Mouse (Mus musculus) limb, embryonic 13.5 days (tissue): ENCODE data around the gene Filip1l. TPM values are rescaled to one million over a fixed set of nuclear protein-coding genes. Genes with fewer than 3 reads are reported as not detected.

Experiments
- ATAC-seq: fragments of 200-750 bp; cut with Nextera tagmentation; 2 replicates; pipeline ENCODE4 v1.8.0; 2017; ENCODE audit warnings: low read depth, moderate number of reproducible peaks, moderate TSS enrichment; ENCODE audit not compliant: low FRiP score
- H3K27ac ChIP-seq: fragments of 300-500 bp; sonication (generic); 2 replicates; pipeline ENCODE4 v1.5.1; 2015; ENCODE audit warnings: inconsistent platforms, mild to moderate bottlenecking, moderate library complexity
- H3K27me3 ChIP-seq: fragments of 300-500 bp; sonication (generic); 2 replicates; pipeline ENCODE4 v1.6.1; 2015; ENCODE audit warnings: mild to moderate bottlenecking, inconsistent platforms
- H3K36me3 ChIP-seq: fragments of 300-500 bp; sonication (generic); 2 replicates; pipeline ENCODE4 v1.6.1; 2015; ENCODE audit warnings: inconsistent platforms, mild to moderate bottlenecking, moderate library complexity
- H3K4me1 ChIP-seq: fragments of 300-500 bp; sonication (generic); 2 replicates; pipeline ENCODE4 v1.6.1; 2015; ENCODE audit warnings: inconsistent platforms
- H3K4me2 ChIP-seq: fragments of 300-500 bp; sonication (generic); replicated peaks from 2 replicates; pipeline ENCODE4 v1.6.1; 2015; ENCODE audit warnings: inconsistent platforms, mild to moderate bottlenecking, moderate library complexity
- H3K4me3 ChIP-seq: fragments of 300-500 bp; sonication (generic); 2 replicates; pipeline ENCODE4 v1.5.1; 2015; ENCODE audit warnings: moderate library complexity, mild to moderate bottlenecking, inconsistent platforms
- H3K9ac ChIP-seq: fragments of 300-500 bp; sonication (generic); 2 replicates; pipeline ENCODE4 v1.6.1; 2015; ENCODE audit warnings: mild to moderate bottlenecking, inconsistent platforms
- H3K9me3 ChIP-seq: fragments of 300-500 bp; sonication (generic); 2 replicates; pipeline ENCODE4 v1.6.1; 2016; ENCODE audit warnings: inconsistent platforms
- WGBS: fragments of 180-500 bp; shearing (Covaris S2); methylation state at CpG from one replicate; pipeline ENCODE4 v1.1.7; 2015; 5-methylcytosine and 5-hydroxymethylcytosine counted together
- polyA plus RNA-seq: library from polyadenylated mRNA; unstranded; fragments of >200 nt; fragmentation: Nextera tagmentation; extraction: Ambion mirVana; gene quantifications from 2 replicates; pipeline ENCODE4 v1.2.1, GENCODE M21; 2015

Gene Filip1l
- polyA plus RNA-seq, 1 experiment from 2014 or later, result 37.3 TPM

DNA sequence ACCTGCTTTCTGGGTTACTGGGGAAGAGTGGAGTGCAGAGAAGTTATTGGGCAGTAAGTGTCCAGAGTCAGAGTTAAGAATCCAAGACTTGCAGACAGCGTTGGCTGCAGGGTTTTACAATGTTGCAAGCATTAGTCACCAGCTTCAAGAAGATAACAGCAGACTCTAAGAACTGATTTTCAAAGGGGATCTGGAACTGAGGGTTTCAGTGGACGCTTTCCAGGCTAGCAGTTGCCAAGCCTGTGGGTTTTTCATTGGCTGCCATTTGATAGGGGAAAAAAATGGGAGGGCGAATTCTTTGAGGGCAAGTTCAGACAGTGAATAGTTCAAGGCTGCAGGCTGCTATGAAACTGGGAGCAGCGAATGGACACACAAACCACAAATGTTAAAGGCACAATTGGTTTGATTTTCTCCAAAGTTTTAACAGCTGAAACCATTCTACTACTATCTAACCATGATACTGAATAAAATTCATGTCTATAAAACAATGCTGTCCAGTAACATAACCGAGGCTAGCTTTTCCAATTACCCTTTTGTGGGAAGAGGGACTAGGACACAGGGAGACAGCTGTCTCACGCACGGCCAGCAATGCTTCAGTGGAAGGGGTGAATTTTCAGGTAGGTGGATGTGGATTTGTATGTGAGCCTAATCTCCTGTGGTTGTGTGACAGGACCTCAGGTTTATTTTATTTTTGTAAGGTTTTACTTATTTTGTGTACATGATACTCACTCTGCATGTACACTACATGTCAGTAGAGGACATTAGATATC, 74.8 kb downstream of the Filip1l start:
- Histone ChIP-seq H3K27ac (no peak overlapping the region), H3K9ac (no peak overlapping the region), H3K4me1 (peaks cover 31% of the 10 kb centered on the region), H3K36me3 (no peaks in the 10 kb centered on the region), H3K4me2 (no peak overlapping the region), H3K9me3 (no peaks in the 10 kb centered on the region), H3K4me3 (no peak overlapping the region), H3K27me3 (no peaks in the 10 kb centered on the region)
- no peak for ATAC-seq
- 57% methylated on average over 7 of the region's 7 CpGs for WGBS

DNA sequence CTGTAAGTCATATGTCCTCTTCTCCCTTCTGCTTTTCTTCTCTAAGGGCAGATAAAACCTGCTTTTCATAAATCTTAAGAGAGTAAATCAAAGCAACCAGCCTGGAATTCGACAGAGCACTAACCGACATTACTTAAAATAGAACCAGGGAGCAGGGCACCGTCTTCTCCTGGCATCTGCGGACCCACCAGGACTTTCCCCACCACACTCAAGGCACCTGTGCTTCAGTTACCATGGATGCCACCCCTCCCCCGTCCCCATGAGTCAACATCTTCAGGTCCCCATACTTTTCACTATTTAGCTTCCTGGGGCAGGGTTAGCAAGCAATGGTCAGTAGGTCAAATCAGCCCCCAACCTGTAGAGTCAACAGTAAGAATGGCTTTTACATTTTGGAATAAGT, 76.1 kb downstream of the Filip1l start:
- H3K9me3 ChIP-seq, result no peaks in the 10 kb centered on the region
- no peak overlapping the region for H3K4me2 ChIP-seq
- H3K36me3 ChIP-seq, result no peaks in the 10 kb centered on the region
- 60% methylated on average over 5 of the region's 5 CpGs for WGBS
- H3K27me3 ChIP-seq, result no peaks in the 10 kb centered on the region
- no peak overlapping the region for H3K9ac ChIP-seq
- no peak overlapping the region; the same call in 1 of the 2 replicates for H3K27ac ChIP-seq
- no peak for ATAC-seq
- H3K4me1 ChIP-seq, result peaks cover 23% of the 10 kb centered on the region
- no peak overlapping the region for H3K4me3 ChIP-seq

DNA sequence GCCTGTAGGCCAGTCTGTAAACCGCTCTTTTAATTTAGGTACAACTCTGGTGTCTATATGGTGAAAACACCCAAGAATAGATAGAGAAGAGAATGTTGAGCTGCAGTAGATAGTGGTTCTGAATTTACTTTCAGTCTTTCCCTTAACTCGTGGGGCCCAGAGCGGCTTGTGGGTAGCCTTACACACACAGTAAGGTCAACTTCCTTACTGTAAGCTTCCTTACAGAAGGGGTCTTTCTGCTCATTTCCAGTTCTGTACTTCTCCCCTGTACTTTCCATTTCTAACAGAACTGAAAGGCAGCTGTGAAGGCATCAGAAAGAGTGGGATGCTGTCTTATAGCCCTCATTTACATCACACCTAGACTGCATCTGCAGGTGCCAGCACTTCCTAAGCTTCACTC, 78.4 kb downstream of the Filip1l start:
- Histone ChIP-seq H3K27ac (no peak overlapping the region), H3K36me3 (no peaks in the 10 kb centered on the region), H3K4me1 (peaks cover 33% of the 10 kb centered on the region), H3K9me3 (no peaks in the 10 kb centered on the region), H3K27me3 (no peaks in the 10 kb centered on the region), H3K4me3 (no peak overlapping the region), H3K4me2 (no peak overlapping the region), H3K9ac (no peak overlapping the region)
- 96% methylated on average over 3 of the region's 3 CpGs for WGBS
- ATAC-seq, result no peak

DNA sequence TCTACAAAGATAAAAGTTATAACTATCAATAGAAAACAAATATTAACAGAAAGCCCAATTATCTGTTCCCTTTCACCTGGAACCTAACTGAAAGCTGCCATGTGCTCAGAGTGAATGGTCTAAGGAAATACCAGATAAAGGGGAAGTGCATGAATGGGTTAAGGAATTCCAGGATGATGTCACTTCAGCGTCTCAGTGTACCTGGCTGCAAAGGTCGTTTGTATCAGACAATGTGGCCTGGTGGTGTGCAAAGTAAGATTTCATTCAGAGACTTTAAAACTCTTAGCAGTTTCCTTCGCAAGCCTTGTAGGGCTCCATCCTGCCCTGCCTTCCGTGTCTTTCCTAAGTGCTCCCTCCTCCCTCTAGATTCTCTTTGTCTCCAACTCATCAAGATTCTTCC, 80.3 kb downstream of the Filip1l start:
- Histone ChIP-seq H3K4me1 (peaks cover 31% of the 10 kb centered on the region), H3K36me3 (no peaks in the 10 kb centered on the region), H3K27ac (no peak overlapping the region), H3K4me3 (no peak overlapping the region), H3K4me2 (no peak overlapping the region), H3K9ac (no peak overlapping the region), H3K27me3 (no peaks in the 10 kb centered on the region), H3K9me3 (no peaks in the 10 kb centered on the region)
- WGBS, result 74% methylated on average over 4 of the region's 4 CpGs
- ATAC-seq, result no peak

DNA sequence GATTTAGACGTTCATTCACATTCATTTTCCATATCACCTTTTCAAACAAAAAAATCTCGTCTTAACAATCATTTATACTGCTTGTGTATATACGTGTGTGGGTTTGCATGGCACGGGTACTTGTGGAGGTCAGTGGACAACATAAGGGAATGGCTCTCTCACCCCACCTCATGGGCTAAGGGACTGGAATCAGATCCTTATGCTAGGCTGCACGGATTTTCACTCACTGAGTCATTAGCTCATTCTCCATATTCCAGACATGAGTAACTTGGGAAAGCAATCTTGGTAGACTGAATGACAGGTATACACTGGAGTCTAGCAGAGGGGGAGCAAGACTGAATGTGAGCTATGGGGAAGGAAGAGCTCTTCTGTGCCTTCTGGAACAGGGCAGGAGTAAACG, 80.8 kb downstream of the Filip1l start:
- 88% methylated on average over 6 of the region's 6 CpGs for WGBS
- H3K9ac ChIP-seq, result no peak overlapping the region

DNA sequence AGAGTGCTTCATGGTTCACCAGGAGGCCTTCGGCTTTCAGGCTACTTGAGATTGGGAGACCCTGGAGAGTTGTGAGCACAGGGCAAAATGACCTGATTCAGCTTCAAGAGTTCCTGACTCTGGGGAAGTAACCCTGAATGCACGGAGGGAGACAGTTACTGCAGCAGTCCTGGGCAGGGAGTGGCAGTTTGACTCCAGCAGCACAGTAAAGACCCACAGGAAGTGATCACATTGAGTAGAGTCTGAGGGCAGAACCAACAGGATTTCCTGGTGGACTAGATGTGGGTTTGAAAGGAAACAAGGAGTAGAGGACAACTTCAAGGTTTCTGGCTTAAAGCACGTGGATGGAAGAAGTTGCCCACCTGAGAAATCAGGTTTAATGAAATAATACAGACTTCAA, 81.7 kb downstream of the Filip1l start:
- Histone ChIP-seq H3K9me3 (no peaks in the 10 kb centered on the region), H3K4me3 (no peak overlapping the region), H3K27ac (no peak overlapping the region), H3K9ac (no peak overlapping the region), H3K27me3 (no peaks in the 10 kb centered on the region), H3K4me2 (no peak overlapping the region), H3K36me3 (no peaks in the 10 kb centered on the region), H3K4me1 (peaks cover 39% of the 10 kb centered on the region)
- WGBS, result 66% methylated on average over 3 of the region's 3 CpGs
- ATAC-seq, result no peak

More for the DNA sequence above, 80.8 kb downstream of the Filip1l start:
- ATAC-seq, result no peak
- peaks cover 35% of the 10 kb centered on the region for H3K4me1 ChIP-seq
- H3K4me2 ChIP-seq, result no peak overlapping the region
- no peaks in the 10 kb centered on the region for H3K36me3 ChIP-seq
- no peaks in the 10 kb centered on the region for H3K27me3 ChIP-seq
- no peak overlapping the region for H3K27ac ChIP-seq
- no peak overlapping the region for H3K4me3 ChIP-seq
- no peaks in the 10 kb centered on the region for H3K9me3 ChIP-seq

DNA sequence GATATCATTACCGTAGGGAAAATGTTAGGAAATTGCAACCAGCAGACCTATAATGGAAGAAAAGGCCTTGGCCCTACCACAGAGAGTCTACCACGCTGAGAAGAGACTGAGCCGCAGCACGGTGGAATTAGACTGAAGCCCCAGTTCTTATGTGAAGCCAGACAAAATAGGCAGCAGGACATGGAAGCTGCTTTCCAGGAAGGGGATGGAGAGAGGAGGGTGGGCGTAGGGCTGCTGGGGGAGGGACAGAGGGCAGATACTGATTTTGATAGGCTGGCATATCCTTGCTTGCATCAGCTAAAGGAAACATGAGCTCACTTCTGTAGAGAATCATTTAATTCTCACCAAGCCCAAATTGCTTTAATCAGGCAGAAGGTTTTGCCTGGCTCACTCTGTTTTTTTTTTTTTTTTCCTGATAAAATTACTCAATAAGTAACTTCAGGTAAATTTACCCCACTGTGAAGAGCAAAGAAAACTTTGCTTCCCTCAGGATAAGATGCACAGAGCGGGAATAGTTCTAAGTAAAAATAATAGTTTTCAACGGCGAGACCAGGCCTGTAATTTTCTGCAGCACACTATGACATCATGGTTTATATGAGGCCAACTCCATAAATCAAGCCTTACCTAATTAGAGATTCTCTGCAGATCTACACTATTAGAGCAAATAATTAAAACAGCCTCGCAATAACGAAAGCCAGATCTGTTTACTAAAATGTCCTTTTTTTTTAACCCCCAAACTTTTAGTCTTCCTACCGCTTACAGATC, 84.8 kb downstream of the Filip1l start:
- no peak overlapping the region for H3K4me3 ChIP-seq
- peak overlapping the region; percentile 61; the same call in 1 of the 2 replicates for H3K27ac ChIP-seq
- H3K9me3 ChIP-seq, result no peaks in the 10 kb centered on the region
- H3K27me3 ChIP-seq, result no peaks in the 10 kb centered on the region
- ATAC-seq, result peak; percentile 48; the same call in 1 of the 2 replicates
- H3K4me1 ChIP-seq, result peaks cover 58% of the 10 kb centered on the region
- H3K4me2 ChIP-seq, result peak overlapping the region; percentile 7
- no peak overlapping the region for H3K9ac ChIP-seq
- H3K36me3 ChIP-seq, result no peaks in the 10 kb centered on the region
- 29% methylated on average over 11 of the region's 11 CpGs for WGBS

DNA sequence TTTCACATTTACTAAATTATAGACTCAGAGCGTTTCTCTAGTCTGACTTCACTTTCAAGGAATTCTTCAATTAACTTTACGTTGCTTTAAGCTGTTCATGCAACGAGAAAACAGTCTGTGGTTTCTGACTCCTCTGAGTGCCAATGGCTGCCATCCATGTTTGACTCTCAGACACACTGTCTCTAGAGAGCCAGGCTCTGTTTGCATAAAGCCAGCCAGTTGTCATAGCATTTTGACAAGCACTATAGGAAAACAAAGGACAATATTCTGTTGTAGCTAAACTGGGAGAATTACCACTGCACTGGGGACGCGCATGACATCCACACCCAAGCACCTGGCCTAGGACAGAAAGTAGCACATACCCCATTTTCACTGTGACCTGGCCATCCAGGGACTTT, 85.4 kb downstream of the Filip1l start:
- H3K27ac ChIP-seq, result peak overlapping the region; percentile 61; the same call in 1 of the 2 replicates
- H3K4me3 ChIP-seq, result no peak overlapping the region
- peaks cover 58% of the 10 kb centered on the region for H3K4me1 ChIP-seq
- H3K9me3 ChIP-seq, result no peaks in the 10 kb centered on the region
- no peak overlapping the region for H3K4me2 ChIP-seq
- no peak overlapping the region for H3K9ac ChIP-seq
- no peaks in the 10 kb centered on the region for H3K36me3 ChIP-seq
- 33% methylated on average over 5 of the region's 5 CpGs for WGBS
- H3K27me3 ChIP-seq, result no peaks in the 10 kb centered on the region
- ATAC-seq, result no peak

DNA sequence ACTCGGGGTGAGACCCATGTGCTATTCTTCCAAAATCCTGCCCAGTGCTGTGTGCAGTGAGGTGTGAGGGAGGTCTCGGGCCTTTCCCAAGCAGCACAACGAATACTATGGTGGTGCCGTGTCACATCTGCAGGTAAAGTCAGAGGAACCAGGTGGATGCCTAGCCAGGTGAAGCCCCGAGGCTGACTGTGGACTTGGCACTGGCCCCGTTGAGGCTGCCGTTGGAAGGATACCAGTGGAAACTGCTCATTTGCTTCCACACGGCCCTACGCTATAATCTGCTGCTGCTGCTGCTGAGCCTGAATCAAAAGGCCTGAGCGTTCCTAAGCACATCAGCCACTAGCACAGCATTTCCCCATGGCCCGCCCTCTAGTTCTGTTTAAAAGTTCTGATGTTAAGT, 86.3 kb downstream of the Filip1l start:
- Histone ChIP-seq H3K27ac (peak overlapping the region; percentile 61), H3K9ac (no peak overlapping the region), H3K9me3 (no peaks in the 10 kb centered on the region), H3K4me2 (no peak overlapping the region), H3K36me3 (no peaks in the 10 kb centered on the region), H3K4me3 (no peak overlapping the region), H3K4me1 (peaks cover 64% of the 10 kb centered on the region), H3K27me3 (no peaks in the 10 kb centered on the region)
- WGBS, result 57% methylated on average over 11 of the region's 11 CpGs
- no peak for ATAC-seq

DNA sequence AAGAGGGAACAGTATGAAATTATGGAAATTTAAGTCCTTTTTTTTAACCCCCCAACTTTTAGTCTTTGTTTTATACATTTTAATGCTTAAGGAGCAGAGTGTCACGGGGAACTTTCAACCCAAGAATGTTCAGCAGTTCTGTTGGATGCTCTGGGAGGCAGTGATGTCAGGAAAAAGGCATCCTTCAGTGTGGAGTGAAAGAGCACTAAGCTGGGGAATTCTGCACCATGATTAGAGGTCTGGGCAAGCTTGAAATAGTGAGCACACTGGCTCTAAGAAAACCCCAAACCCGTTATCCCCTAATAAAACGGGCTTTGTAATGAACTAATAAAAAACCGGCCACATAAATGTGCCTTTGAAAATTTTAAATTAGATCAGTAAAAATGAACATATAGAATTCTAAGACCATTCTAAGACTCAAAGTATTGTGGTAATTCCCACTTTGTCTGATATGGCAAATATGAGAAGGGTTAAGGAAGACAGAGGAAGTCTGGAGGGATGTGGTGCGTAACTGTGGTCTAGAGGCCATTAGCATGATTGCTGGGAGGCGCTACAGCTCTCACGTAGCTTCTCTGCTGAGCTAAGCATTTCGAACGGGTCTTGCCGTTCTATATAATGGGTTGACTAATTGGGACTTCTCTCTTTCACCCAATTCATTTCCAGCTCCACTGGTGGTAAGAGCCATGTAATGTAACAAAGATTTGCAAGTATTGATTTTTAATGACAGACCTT, 88.0 kb downstream of the Filip1l start:
- ATAC-seq, result peak; percentile 68; the same call in 1 of the 2 replicates
- peak overlapping the region; percentile 67; the same call in 1 of the 2 replicates for H3K27ac ChIP-seq
- H3K36me3 ChIP-seq, result no peaks in the 10 kb centered on the region
- no peak overlapping the region for H3K4me2 ChIP-seq
- peaks cover 70% of the 10 kb centered on the region for H3K4me1 ChIP-seq
- no peaks in the 10 kb centered on the region for H3K9me3 ChIP-seq
- WGBS, result 26% methylated on average over 10 of the region's 10 CpGs
- H3K27me3 ChIP-seq, result no peaks in the 10 kb centered on the region
- H3K9ac ChIP-seq, result no peak overlapping the region
- H3K4me3 ChIP-seq, result no peak overlapping the region

DNA sequence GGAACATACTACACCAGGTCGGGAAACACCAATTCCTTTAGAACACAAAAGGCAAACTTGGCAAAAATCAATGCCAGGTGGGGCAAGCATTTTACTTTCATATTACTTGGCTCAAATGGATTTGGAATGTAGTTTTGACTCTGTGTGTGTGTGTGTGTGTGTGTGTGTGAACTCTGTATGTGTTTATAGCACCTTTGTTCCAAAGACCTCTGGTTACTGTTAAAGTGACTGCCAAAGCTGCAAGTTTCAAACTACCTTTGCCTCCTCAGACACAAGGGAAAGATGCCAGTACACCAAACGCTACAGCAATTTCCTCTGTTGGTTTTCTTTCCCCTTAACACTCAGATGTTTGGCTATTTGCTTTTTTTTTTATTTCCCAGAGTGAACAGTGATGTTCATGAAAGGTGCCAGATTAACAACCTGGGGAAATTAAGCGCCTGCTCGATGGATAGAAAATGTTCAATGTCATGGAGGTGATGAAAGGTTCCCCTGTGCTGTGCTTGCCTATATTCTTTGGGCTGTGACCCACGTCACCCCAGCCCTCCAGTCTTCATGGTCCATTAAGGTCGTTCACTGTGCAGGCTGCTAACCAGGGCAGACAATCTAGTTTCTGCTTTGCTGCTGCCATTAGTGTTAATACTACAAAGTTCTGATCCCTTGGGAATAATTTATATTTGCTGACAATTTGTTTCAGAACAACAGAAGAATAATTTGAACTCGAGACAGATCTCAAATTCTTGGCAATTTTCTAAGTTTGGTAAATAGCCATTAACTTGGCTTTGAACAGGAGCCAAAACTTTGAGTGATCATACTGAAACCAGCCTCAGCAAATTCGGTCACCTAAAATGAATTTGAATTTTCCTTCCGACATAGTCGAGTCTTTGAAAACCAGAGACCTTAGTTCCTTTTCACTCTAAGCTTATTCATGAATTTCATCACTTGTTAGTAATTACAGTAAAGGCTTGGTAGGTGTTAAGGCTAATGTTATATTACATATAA, 92.5 kb downstream of the Filip1l start:
- Histone ChIP-seq H3K4me2 (no peak overlapping the region), H3K27ac (peak overlapping the region; percentile 39; the same call in 1 of the 2 replicates), H3K9me3 (peaks cover 7% of the 10 kb centered on the region; the same call in 1 of the 2 replicates), H3K27me3 (no peaks in the 10 kb centered on the region), H3K4me3 (no peak overlapping the region), H3K4me1 (peaks cover 53% of the 10 kb centered on the region), H3K36me3 (0 out of 2 replicates have a peak, but pooled peaks cover 2% of the 10 kb centered on the region), H3K9ac (no peak overlapping the region)
- no peak for ATAC-seq
- 30% methylated on average over 10 of the region's 10 CpGs for WGBS
